In the genomic region with DNA sequence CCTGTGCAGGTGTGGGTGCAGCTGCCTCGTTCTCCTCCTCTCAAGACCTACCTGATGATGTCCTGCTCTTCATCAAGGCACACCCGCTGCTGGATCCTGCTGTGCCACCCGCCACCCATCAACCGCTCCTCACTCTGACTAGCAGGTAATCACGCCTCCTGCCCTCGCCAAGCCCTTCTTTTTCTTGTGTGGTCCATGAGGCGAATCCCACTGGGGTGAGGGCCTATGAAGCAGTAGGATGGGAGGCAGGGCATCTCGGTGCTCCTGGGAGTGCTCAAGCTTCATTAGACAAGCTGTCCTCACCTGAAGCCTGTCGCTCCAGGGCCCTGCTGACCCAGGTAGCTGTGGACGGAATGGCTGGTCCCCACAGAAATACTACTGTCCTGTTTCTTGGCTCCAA, we compare ENCODE assay signal across 14 mouse cellular contexts. TPM values are rescaled to one million over a fixed set of nuclear protein-coding genes. Genes with fewer than 3 reads are reported as not detected.
A peak's percentile ranks its signal among the peaks of the same experiment; 100 is the strongest.
DNase-seq lines count a peak whose midpoint lies in the region; TF ChIP-seq lines count a peak whose summit lies in the region.
"Had no signal": no experiment of that assay in that cellular context is flagged by ENCODE, and none has a peak within 500 bp of the region (broad histone marks: within the 10 kb centered on the region; RNA-seq: fewer than 3 reads in every experiment).

No protein-coding gene starts in this region.

- intact Hi-C loops in gastrocnemius, adult 2 months (cut with DNase I): no loop called here

- no peak for DNase-seq in gastrocnemius, adult 2 months
- DNase-seq in gastrocnemius, adult 18-20 months (ENCODE audit: low spot score): no peak
- peak; percentile 90 for DNase-seq in heart, adult 11 months
- DNase-seq in heart, adult 8-10 months (ENCODE audit: low spot score): no peak
- DNase-seq: adrenal gland, adult 2 months; adrenal gland, adult 8-10 months; adrenal gland, postnatal 10 days; adrenal gland, postnatal 14 days; adrenal gland, postnatal 25 days; adrenal gland, postnatal 36 days; B cell, adult 2 months; cerebellum, adult 11 months; cerebellum, adult 11-12 months; cerebellum, adult 18-20 months had no signal

- no peak overlapping the region for H3K4me3 ChIP-seq in gastrocnemius, adult 2 months

- TF ChIP-seq CTCF in gastrocnemius, adult 2 months (IDR thresholded peaks at IDR 0.05): no peak

- H3K27ac ChIP-seq in gastrocnemius, adult 2 months: 0 out of 2 replicates have a peak overlapping the region, but pooled peaks have one; percentile 12

RNA-seq across cellular contexts. Expression of a gene that starts 9.7 kb away (rescaled TPM):
- 100 to 1,000 TPM in 1 of 2 experiments, 10 to 100 TPM in 1; 83.4 to 105 TPM for total RNA-seq in gastrocnemius, adult 2 months (2021)
- 100 to 1,000 TPM in 1 of 2 experiments, 10 to 100 TPM in 1; 75.9 to 111 TPM for total RNA-seq in gastrocnemius, adult 18-20 months (2021)
- 1 to 10 TPM; 2.6 to 8.1 (median 5.5) TPM for total RNA-seq in heart, adult 8-10 months (2022)

RNA-seq across cellular contexts. Expression of a gene that starts 27.8 kb away (rescaled TPM):
- total RNA-seq in gastrocnemius, adult 2 months (2021): under 1 TPM; 0.42 to 0.87 TPM
- under 1 TPM; 0.27 to 0.55 TPM for total RNA-seq in gastrocnemius, adult 18-20 months (2021)
- total RNA-seq in heart, adult 8-10 months (2022): 1 to 10 TPM in 3 of 4 experiments, under 1 TPM in 1; 0.62 to 1.9 (median 1.5) TPM

RNA-seq across cellular contexts. Expression of a gene that starts 36.1 kb away (rescaled TPM):
- total RNA-seq in gastrocnemius, adult 2 months (2021): 1 to 10 TPM; 6.7 to 7.2 TPM
- 1 to 10 TPM; 6.3 to 6.6 TPM for total RNA-seq in gastrocnemius, adult 18-20 months (2021)
- total RNA-seq in heart, adult 8-10 months (2022): 1 to 10 TPM; 4.8 to 5.4 (median 5.0) TPM

RNA-seq across cellular contexts. Expression of a gene that starts 36.2 kb away (rescaled TPM):
- total RNA-seq in gastrocnemius, adult 2 months (2021): 10 to 100 TPM; 33.2 to 40.7 TPM
- 10 to 100 TPM; 34.6 to 46.5 TPM for total RNA-seq in gastrocnemius, adult 18-20 months (2021)
- 10 to 100 TPM; 29.0 to 39.4 (median 33.2) TPM for total RNA-seq in heart, adult 8-10 months (2022)

RNA-seq across cellular contexts. Expression of a gene that starts 45.7 kb away (rescaled TPM):
- total RNA-seq in gastrocnemius, adult 2 months (2021): 100 to 1,000 TPM; 598 to 814 TPM
- total RNA-seq in gastrocnemius, adult 18-20 months (2021): 100 to 1,000 TPM; 663 to 722 TPM
- total RNA-seq in heart, adult 8-10 months (2022): 10 to 100 TPM; 35.7 to 43.4 (median 39.0) TPM
- total RNA-seq: adrenal gland, postnatal 14 days had no signal

Comparison
In these comparisons a context has a peak if more than half of its experiments do, and no peak if none do; other contexts are left out.
1. RNA of a gene that starts 9.7 kb away (total RNA-seq): 75.9 to 111 TPM in gastrocnemius, adult 18-20 months and 83.4 to 105 TPM in gastrocnemius, adult 2 months; 2.6 to 8.1 TPM in heart, adult 8-10 months; every median in the first group is over 4 times any median in the second.